Mouse (Mus musculus): ENCODE measurements around the gene Ppp6c. TPM values are rescaled to one million over a fixed set of nuclear protein-coding genes. Genes with fewer than 3 reads are reported as not detected.
A peak's percentile ranks its signal among the peaks of the same experiment; 100 is the strongest.

Gene Ppp6c
- polyA plus RNA-seq, 1 experiment from 2014 or later = 63.4 TPM

DNA sequence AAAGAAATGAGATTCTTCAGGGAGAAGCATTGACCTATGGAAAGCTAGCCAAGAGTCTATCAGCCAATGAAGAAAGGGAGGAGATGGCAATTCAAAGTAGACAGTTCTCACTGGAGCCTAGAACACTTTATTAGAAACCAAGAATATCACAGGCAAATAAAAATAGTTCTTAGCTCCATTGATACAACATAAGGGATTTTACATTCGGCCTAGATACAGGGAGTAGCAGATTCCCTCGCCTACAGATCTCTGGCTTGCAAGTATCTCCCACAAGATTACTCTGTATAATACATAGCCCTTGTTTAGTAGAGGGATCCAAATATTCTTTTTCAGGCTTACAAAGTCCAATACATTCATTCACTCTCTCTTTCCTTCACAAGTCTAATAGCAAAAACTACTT is 31.4 kb downstream of the Ppp6c start:
- H3K4me1 ChIP-seq = peaks cover 7% of the 10 kb centered on the region
- H3K9me3 ChIP-seq (replicated peaks) = no peaks in the 10 kb centered on the region
- no peaks in the 10 kb centered on the region for H3K27me3 ChIP-seq (replicated peaks)
- no peak overlapping the region for H3K4me3 ChIP-seq
- 87% methylated on average over 2 of the region's 2 CpGs for WGBS (ENCODE audit: insufficient replicate concordance)
- H3K4me2 ChIP-seq = no peak overlapping the region
- peaks cover 32% of the 10 kb centered on the region for H3K36me3 ChIP-seq
- no peak overlapping the region for H3K27ac ChIP-seq
- H3K9ac ChIP-seq = no peak overlapping the region
- ATAC-seq = no peak

- 2% methylated on average over 41 of the region's 41 CpGs for WGBS (ENCODE audit: insufficient replicate concordance)
- H3K9ac ChIP-seq = peak within 1 kb of the TSS; percentile 93
- ATAC-seq = peak; percentile 100
- no peaks in the 10 kb centered on the region for H3K27me3 ChIP-seq (replicated peaks)
- peak within 1 kb of the TSS; percentile 94 for H3K4me3 ChIP-seq
- H3K4me2 ChIP-seq = peak within 1 kb of the TSS; percentile 92
- H3K9me3 ChIP-seq (replicated peaks) = no peaks in the 10 kb centered on the region
- H3K36me3 ChIP-seq = peaks cover 17% of the 10 kb centered on the region; the same call in 1 of the 2 replicates
- H3K27ac ChIP-seq = peak within 1 kb of the TSS; percentile 84
- H3K4me1 ChIP-seq = peaks cover 21% of the 10 kb centered on the region
Observed at GRCm38 (mm10) chr2:39190561-39191056, 35.6 kb downstream of the Ppp6c start, which contains the start of gene Scai. Gene Scai, minus strand, starts transcription at chr2:39190734.

DNA sequence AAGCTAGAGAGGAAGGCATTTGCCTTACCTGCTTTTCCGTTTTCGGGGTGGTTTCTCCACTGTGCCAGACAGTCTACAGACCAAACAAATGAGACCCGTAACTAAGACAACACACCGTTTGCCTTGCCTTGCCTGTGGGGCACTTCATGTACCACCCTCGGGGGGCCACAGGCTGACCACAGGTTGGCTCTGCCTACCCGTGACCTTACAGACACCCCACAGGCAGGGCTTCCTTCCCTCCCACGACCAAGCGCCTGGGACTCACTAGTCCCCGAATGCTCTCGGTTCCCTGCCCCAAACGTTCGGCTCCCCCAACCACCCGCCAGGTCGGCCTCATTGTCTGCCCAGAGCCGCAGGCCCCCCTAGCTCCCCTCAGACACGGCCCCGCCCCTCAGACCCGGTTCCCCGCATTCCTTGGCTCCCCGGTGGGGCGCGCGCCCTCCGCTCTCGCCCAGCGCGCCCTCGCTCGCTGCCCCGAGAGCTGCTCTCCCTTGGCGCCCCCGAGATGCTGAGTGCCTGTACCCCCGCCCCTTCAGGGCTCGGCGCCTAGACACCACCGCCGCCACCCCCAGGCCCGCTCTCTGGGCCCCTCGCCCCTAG is 36.2 kb downstream of the Ppp6c start:
- 2% methylated on average over 38 of the region's 39 CpGs for WGBS (ENCODE audit: insufficient replicate concordance)
- Histone ChIP-seq H3K4me3 (peak overlapping the region; percentile 94), H3K9me3 (replicated peaks) (no peaks in the 10 kb centered on the region), H3K27ac (peak overlapping the region; percentile 84), H3K27me3 (replicated peaks) (no peaks in the 10 kb centered on the region), H3K4me1 (peaks cover 21% of the 10 kb centered on the region), H3K36me3 (peaks cover 17% of the 10 kb centered on the region; the same call in 1 of the 2 replicates), H3K4me2 (peak overlapping the region; percentile 92), H3K9ac (peak overlapping the region; percentile 93)
- ATAC-seq = peak; percentile 63

DNA sequence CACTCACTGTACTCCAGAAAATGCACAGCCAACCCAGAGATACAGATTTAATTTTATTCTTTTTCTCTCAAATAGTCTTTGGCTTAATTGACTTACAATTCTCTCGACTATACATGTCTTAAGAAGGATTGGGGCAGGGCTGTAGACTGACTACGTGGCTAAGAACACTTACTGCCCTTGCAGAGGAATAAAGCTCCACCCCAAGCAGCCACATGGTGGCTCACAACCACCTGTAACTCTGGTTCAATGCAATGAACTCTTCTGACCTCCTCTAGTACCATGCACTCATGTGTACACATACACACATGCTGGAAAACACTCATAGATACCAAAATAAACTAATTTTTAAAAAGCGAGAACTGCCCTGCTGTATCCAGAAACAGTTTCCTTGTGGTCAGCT is 40.3 kb downstream of the Ppp6c start:
- Histone ChIP-seq H3K36me3 (peaks cover 8% of the 10 kb centered on the region; the same call in 1 of the 2 replicates), H3K4me1 (peaks cover 18% of the 10 kb centered on the region), H3K27me3 (replicated peaks) (no peaks in the 10 kb centered on the region), H3K4me3 (no peak overlapping the region), H3K27ac (no peak overlapping the region), H3K4me2 (no peak overlapping the region), H3K9ac (no peak overlapping the region), H3K9me3 (replicated peaks) (no peaks in the 10 kb centered on the region)
- ATAC-seq = no peak
- WGBS (ENCODE audit: insufficient replicate concordance) = 53% methylated on average over 3 of the region's 3 CpGs

GRCm38 (mm10) chr2:39183587-39183986 is 42.7 kb downstream of the Ppp6c start:
- no peak overlapping the region for H3K9ac ChIP-seq
- H3K4me2 ChIP-seq = no peak overlapping the region
- H3K4me3 ChIP-seq = no peak overlapping the region
- ATAC-seq = no peak
- peaks cover 3% of the 10 kb centered on the region; the same call in 1 of the 2 replicates for H3K4me1 ChIP-seq
- peaks cover 17% of the 10 kb centered on the region for H3K36me3 ChIP-seq
- 85% methylated on average over 2 of the region's 2 CpGs for WGBS (ENCODE audit: insufficient replicate concordance)
- H3K27me3 ChIP-seq (replicated peaks) = no peaks in the 10 kb centered on the region
- H3K9me3 ChIP-seq (replicated peaks) = no peaks in the 10 kb centered on the region
- no peak overlapping the region for H3K27ac ChIP-seq

- Histone ChIP-seq H3K27ac (no peak overlapping the region), H3K9me3 (replicated peaks) (no peaks in the 10 kb centered on the region), H3K4me3 (no peak overlapping the region), H3K27me3 (replicated peaks) (no peaks in the 10 kb centered on the region), H3K4me2 (no peak overlapping the region), H3K36me3 (no peaks in the 10 kb centered on the region; the same call in 1 of the 2 replicates), H3K4me1 (no peaks in the 10 kb centered on the region), H3K9ac (no peak overlapping the region)
- 77% methylated on average over 1 of the region's 1 CpGs for WGBS (ENCODE audit: insufficient replicate concordance)
- no peak for ATAC-seq
Observed at GRCm38 (mm10) chr2:39160996-39161395, 65.3 kb downstream of the Ppp6c start.

GRCm38 (mm10) chr2:39157916-39158315 is 68.3 kb downstream of the Ppp6c start:
- Histone ChIP-seq H3K27me3 (replicated peaks) (no peaks in the 10 kb centered on the region), H3K36me3 (no peaks in the 10 kb centered on the region; the same call in 1 of the 2 replicates), H3K4me1 (peaks cover 12% of the 10 kb centered on the region; the same call in 1 of the 2 replicates), H3K9me3 (replicated peaks) (no peaks in the 10 kb centered on the region), H3K27ac (no peak overlapping the region), H3K4me2 (no peak overlapping the region), H3K9ac (no peak overlapping the region), H3K4me3 (no peak overlapping the region)
- no peak for ATAC-seq
- 58% methylated on average over 1 of the region's 1 CpGs for WGBS (ENCODE audit: insufficient replicate concordance)

DNA sequence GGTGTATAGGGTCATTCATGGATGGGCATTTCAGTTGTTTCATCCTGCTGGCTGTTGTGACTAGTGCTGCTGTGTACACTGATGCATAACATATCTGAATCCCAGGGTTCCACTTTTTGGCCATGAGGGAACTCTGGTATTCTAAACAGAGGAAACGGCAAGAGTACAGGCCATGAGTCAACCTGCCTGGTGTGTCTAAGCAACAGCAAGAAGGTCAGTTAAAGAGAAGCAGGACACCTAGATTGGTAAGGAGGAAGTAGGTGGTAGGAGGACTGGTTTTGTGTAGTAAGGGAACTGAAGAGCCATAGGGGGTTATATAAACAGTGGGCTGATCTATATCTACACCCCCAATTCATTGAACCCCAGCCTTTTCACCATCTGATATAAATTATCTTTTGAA is 69.4 kb downstream of the Ppp6c start:
- no peaks in the 10 kb centered on the region for H3K9me3 ChIP-seq (replicated peaks)
- WGBS (ENCODE audit: insufficient replicate concordance) = 63% methylated on average over 1 of the region's 1 CpGs
- no peaks in the 10 kb centered on the region; the same call in 1 of the 2 replicates for H3K36me3 ChIP-seq
- H3K4me3 ChIP-seq = no peak overlapping the region
- H3K4me1 ChIP-seq = peaks cover 12% of the 10 kb centered on the region; the same call in 1 of the 2 replicates
- H3K9ac ChIP-seq = no peak overlapping the region
- no peak overlapping the region for H3K4me2 ChIP-seq
- no peaks in the 10 kb centered on the region for H3K27me3 ChIP-seq (replicated peaks)
- no peak overlapping the region for H3K27ac ChIP-seq
- no peak for ATAC-seq

DNA sequence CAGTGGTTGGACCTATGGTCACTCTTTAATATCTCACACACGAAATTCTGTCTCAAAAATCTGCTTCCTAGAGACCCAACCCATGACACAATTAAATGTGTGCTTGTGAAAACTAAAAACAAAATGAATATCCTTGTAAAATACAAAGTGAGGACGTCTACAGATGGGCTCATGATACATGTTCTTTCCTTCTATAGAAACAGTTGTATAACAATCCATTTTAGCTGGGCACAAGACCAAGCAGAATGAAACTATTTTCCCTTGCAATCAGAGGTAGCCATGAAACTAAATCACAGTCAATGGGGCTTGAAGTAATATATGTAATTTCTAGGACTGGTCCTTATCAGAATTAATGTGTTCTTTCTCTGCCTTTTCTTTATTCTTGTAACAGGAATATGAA is 75.3 kb downstream of the Ppp6c start:
- Histone ChIP-seq H3K9me3 (replicated peaks) (no peaks in the 10 kb centered on the region), H3K4me2 (no peak overlapping the region), H3K4me1 (peaks cover 20% of the 10 kb centered on the region; the same call in 1 of the 2 replicates), H3K4me3 (no peak overlapping the region), H3K27ac (no peak overlapping the region), H3K27me3 (replicated peaks) (no peaks in the 10 kb centered on the region), H3K9ac (no peak overlapping the region), H3K36me3 (no peaks in the 10 kb centered on the region)
- WGBS (ENCODE audit: insufficient replicate concordance) = 45% methylated on average over 2 of the region's 2 CpGs
- ATAC-seq = no peak

DNA sequence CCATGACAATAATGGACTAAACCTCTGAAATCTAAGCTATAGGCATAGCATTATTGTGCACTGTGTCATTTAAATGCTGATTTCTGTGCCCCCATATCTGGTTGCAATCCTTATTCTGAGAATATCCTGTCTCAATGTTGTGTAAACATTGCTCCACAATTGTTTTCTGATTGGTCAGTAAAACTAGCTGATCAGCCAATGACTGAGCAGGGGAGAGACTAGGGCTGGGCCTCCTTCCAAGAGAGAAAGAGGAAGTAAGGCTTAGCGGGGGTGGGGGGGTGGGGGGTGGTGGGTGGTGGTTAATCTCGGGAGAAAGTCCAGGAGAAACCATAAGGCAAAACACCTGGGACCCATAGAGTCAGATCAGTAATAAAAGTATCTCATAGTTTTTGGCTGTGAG is 78.2 kb downstream of the Ppp6c start:
- H3K27ac ChIP-seq = no peak overlapping the region
- peaks cover 8% of the 10 kb centered on the region; the same call in 1 of the 2 replicates for H3K4me1 ChIP-seq
- H3K9me3 ChIP-seq (replicated peaks) = no peaks in the 10 kb centered on the region
- ATAC-seq = peak; percentile 76
- no peak overlapping the region; the same call in 1 of the 2 replicates for H3K4me3 ChIP-seq
- H3K9ac ChIP-seq = no peak overlapping the region
- no peaks in the 10 kb centered on the region for H3K27me3 ChIP-seq (replicated peaks)
- no peaks in the 10 kb centered on the region for H3K36me3 ChIP-seq
- H3K4me2 ChIP-seq = peak overlapping the region; percentile 38
- 10% methylated on average over 2 of the region's 2 CpGs for WGBS (ENCODE audit: insufficient replicate concordance)

DNA sequence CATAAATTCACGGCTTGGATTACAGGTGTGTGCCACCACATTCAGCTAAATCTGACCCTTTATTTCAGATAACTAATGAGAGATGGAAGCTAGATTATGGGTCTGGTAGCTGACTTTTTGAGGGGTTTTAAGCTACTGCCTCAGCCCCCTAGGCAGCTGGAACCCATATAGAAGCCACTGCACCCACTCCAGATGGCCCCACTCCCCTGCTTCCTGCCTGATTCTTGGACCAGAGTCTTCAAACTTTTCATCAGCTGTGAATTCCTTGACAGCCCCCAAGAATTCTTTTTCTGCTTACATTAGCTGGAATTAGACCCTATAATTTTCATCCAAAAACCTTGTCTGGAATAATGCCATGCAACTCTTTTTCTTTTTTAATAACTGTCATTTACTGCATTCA is 79.8 kb downstream of the Ppp6c start:
- ATAC-seq = no peak
- H3K9ac ChIP-seq = no peak overlapping the region
- H3K4me2 ChIP-seq = no peak overlapping the region
- WGBS (ENCODE audit: insufficient replicate concordance) = 76% methylated on average over 1 of the region's 1 CpGs
- no peak overlapping the region for H3K27ac ChIP-seq
- H3K36me3 ChIP-seq = no peaks in the 10 kb centered on the region
- no peak overlapping the region for H3K4me3 ChIP-seq
- H3K27me3 ChIP-seq (replicated peaks) = no peaks in the 10 kb centered on the region
- no peaks in the 10 kb centered on the region for H3K9me3 ChIP-seq (replicated peaks)
- H3K4me1 ChIP-seq = peaks cover 13% of the 10 kb centered on the region; the same call in 1 of the 2 replicates

Measured in liver, embryonic 12.5 days (tissue).